Mouse (Mus musculus): Measurements from ENCODE around the gene Prune2. TPM values are rescaled to one million over a fixed set of nuclear protein-coding genes. Genes with fewer than 3 reads are reported as not detected.

Prune2 gene
- polyA plus RNA-seq, 1 experiment: 10.9 TPM

- H3K4me1 ChIP-seq (ENCODE audit: control insufficient read depth, insufficient read depth, low read length): no peaks in the 10 kb centered on the region
- no peaks in the 10 kb centered on the region for H3K9me3 ChIP-seq (replicated peaks; ENCODE audit: control insufficient read depth, insufficient read depth, low read length, poor library complexity, severe bottlenecking)
- TF ChIP-seq POLR2A (IDR thresholded peaks at IDR 0.05; ENCODE audit: insufficient read depth, low read length) (no peak), EP300 (IDR thresholded peaks at IDR 0.05; ENCODE audit: insufficient read depth, low read depth, low read length) (no peak), CTCF (IDR thresholded peaks at IDR 0.05; ENCODE audit: low read depth, low read length) (no peak)
- H3K4me3 ChIP-seq (ENCODE audit: low read depth, low read length): no peak overlapping the region
- no peaks in the 10 kb centered on the region; the same call in 1 of the 2 replicates for H3K36me3 ChIP-seq (ENCODE audit: control insufficient read depth, insufficient read depth, low read length, poor library complexity, severe bottlenecking)
- no peak overlapping the region for H3K27ac ChIP-seq (ENCODE audit: insufficient read depth, low read length)
- no peak overlapping the region for H3K9ac ChIP-seq (ENCODE audit: low read depth, poor library complexity, severe bottlenecking)
- no peaks in the 10 kb centered on the region for H3K27me3 ChIP-seq (ENCODE audit: control insufficient read depth, insufficient read depth, low read length, poor library complexity, severe bottlenecking)
Measured at GRCm38 (mm10) chr19:17180506-17180905, 224.6 kb downstream of the Prune2 start.

DNA sequence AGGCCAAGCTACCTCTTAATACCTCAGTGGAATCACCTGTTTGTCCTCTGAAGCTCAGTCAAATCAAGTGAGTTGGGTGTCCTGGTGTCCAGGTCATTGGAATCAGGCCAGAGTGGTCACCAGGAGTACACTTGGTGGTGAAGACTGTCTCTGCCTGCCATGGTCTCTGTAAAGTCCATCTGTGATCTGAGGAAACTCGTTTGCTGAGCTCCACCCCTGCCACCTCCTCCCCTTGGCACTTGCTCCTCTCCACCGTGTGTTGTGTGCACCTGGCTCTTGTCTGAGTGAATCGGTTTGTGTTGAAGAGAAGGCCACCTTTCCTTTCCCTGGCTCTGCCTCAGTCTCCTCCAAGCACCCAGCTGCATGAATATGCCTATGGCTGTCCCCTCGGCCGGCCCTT lies 238.8 kb downstream of the Prune2 start:
- no peak overlapping the region for H3K27ac ChIP-seq (ENCODE audit: insufficient read depth, low read length)
- H3K9ac ChIP-seq (ENCODE audit: low read depth, poor library complexity, severe bottlenecking): no peak overlapping the region
- H3K4me3 ChIP-seq (ENCODE audit: low read depth, low read length): no peak overlapping the region
- H3K36me3 ChIP-seq (ENCODE audit: control insufficient read depth, insufficient read depth, low read length, poor library complexity, severe bottlenecking): no peaks in the 10 kb centered on the region
- no peaks in the 10 kb centered on the region for H3K27me3 ChIP-seq (ENCODE audit: control insufficient read depth, insufficient read depth, low read length, poor library complexity, severe bottlenecking)
- no peaks in the 10 kb centered on the region for H3K9me3 ChIP-seq (replicated peaks; ENCODE audit: control insufficient read depth, insufficient read depth, low read length, poor library complexity, severe bottlenecking)
- no peaks in the 10 kb centered on the region for H3K4me1 ChIP-seq (ENCODE audit: control insufficient read depth, insufficient read depth, low read length)
- no peak for TF ChIP-seq POLR2A (IDR thresholded peaks at IDR 0.05; ENCODE audit: insufficient read depth, low read length)
- no peak for TF ChIP-seq CTCF (IDR thresholded peaks at IDR 0.05; ENCODE audit: low read depth, low read length)
- no peak for TF ChIP-seq EP300 (IDR thresholded peaks at IDR 0.05; ENCODE audit: insufficient read depth, low read depth, low read length)

- H3K9me3 ChIP-seq (replicated peaks; ENCODE audit: control insufficient read depth, insufficient read depth, low read length, poor library complexity, severe bottlenecking): no peaks in the 10 kb centered on the region
Measured at GRCm38 (mm10) chr19:17199059-17199458, 243.1 kb downstream of the Prune2 start.

GRCm38 (mm10) chr19:17207141-17207540 lies 251.2 kb downstream of the Prune2 start:
- Histone ChIP-seq H3K27me3 (ENCODE audit: control insufficient read depth, insufficient read depth, low read length, poor library complexity, severe bottlenecking) (no peaks in the 10 kb centered on the region), H3K27ac (ENCODE audit: insufficient read depth, low read length) (no peak overlapping the region), H3K4me3 (ENCODE audit: low read depth, low read length) (no peak overlapping the region), H3K9me3 (replicated peaks; ENCODE audit: control insufficient read depth, insufficient read depth, low read length, poor library complexity, severe bottlenecking) (no peaks in the 10 kb centered on the region), H3K36me3 (ENCODE audit: control insufficient read depth, insufficient read depth, low read length, poor library complexity, severe bottlenecking) (no peaks in the 10 kb centered on the region), H3K9ac (ENCODE audit: low read depth, poor library complexity, severe bottlenecking) (no peak overlapping the region), H3K4me1 (ENCODE audit: control insufficient read depth, insufficient read depth, low read length) (no peaks in the 10 kb centered on the region)
- TF ChIP-seq EP300 (IDR thresholded peaks at IDR 0.05; ENCODE audit: insufficient read depth, low read depth, low read length) (no peak), CTCF (IDR thresholded peaks at IDR 0.05; ENCODE audit: low read depth, low read length) (no peak), POLR2A (IDR thresholded peaks at IDR 0.05; ENCODE audit: insufficient read depth, low read length) (no peak)

More at GRCm38 (mm10) chr19:17199059-17199458, 243.1 kb downstream of the Prune2 start:
- Histone ChIP-seq H3K27ac (ENCODE audit: insufficient read depth, low read length) (no peak overlapping the region), H3K4me1 (ENCODE audit: control insufficient read depth, insufficient read depth, low read length) (no peaks in the 10 kb centered on the region), H3K4me3 (ENCODE audit: low read depth, low read length) (no peak overlapping the region), H3K27me3 (ENCODE audit: control insufficient read depth, insufficient read depth, low read length, poor library complexity, severe bottlenecking) (no peaks in the 10 kb centered on the region), H3K9ac (ENCODE audit: low read depth, poor library complexity, severe bottlenecking) (no peak overlapping the region), H3K36me3 (ENCODE audit: control insufficient read depth, insufficient read depth, low read length, poor library complexity, severe bottlenecking) (no peaks in the 10 kb centered on the region)
- no peak for TF ChIP-seq POLR2A (IDR thresholded peaks at IDR 0.05; ENCODE audit: insufficient read depth, low read length)
- no peak for TF ChIP-seq CTCF (IDR thresholded peaks at IDR 0.05; ENCODE audit: low read depth, low read length)
- TF ChIP-seq EP300 (IDR thresholded peaks at IDR 0.05; ENCODE audit: insufficient read depth, low read depth, low read length): no peak

DNA sequence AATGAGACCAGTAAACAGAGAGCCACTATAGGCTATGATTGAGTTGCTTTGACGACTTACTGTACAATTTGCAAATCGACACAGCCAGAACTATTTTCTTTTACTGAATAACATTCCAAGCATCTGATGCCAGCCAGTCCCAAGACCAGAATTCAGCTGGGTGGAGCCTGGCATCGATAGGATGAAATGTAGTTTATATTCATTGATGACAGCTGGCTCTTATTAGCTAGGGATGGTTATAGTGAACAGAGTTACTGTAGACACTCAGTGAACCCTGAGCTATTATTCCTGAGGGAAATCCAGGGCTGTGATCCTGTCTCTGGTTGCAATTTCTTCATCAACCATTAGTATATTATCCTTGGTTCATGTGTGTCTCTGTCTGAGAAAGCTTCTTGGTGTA lies 254.6 kb downstream of the Prune2 start:
- Histone ChIP-seq H3K27ac (ENCODE audit: insufficient read depth, low read length) (no peak overlapping the region), H3K36me3 (ENCODE audit: control insufficient read depth, insufficient read depth, low read length, poor library complexity, severe bottlenecking) (no peaks in the 10 kb centered on the region), H3K27me3 (ENCODE audit: control insufficient read depth, insufficient read depth, low read length, poor library complexity, severe bottlenecking) (no peaks in the 10 kb centered on the region), H3K4me1 (ENCODE audit: control insufficient read depth, insufficient read depth, low read length) (no peaks in the 10 kb centered on the region), H3K9ac (ENCODE audit: low read depth, poor library complexity, severe bottlenecking) (no peak overlapping the region), H3K4me3 (ENCODE audit: low read depth, low read length) (no peak overlapping the region), H3K9me3 (replicated peaks; ENCODE audit: control insufficient read depth, insufficient read depth, low read length, poor library complexity, severe bottlenecking) (no peaks in the 10 kb centered on the region)
- TF ChIP-seq CTCF (IDR thresholded peaks at IDR 0.05; ENCODE audit: low read depth, low read length): no peak
- TF ChIP-seq EP300 (IDR thresholded peaks at IDR 0.05; ENCODE audit: insufficient read depth, low read depth, low read length): no peak
- TF ChIP-seq POLR2A (IDR thresholded peaks at IDR 0.05; ENCODE audit: insufficient read depth, low read length): no peak

DNA sequence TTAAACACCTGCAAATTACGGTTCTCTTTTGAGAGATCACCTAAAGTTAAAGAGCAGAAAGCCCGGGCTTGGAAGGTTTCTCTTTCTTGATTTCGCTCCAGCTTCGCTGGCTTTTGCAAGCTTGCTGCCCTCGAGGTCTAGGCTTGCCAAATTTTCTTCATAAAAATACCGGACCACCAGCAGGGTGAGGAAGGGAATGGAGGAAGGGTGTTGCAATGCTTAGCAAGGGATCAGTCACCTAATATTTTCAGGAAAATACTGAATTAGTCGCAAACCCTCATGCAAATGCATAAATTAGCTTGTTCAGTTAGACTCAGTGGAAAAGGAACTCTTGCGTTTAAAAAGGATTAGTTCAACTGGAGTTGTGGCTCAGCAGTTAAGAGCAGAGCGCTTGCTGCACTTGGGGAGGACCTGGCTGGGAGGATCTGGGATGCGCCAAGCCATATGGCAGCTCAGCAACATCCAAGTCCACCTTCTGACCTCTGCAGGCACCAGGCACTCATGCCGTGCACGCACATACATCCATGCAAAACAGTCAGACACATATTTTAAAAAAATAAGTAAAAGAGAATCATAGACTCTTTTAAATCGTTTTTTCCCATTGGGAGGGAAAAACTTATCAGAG lies 259.1 kb downstream of the Prune2 start:
- Histone ChIP-seq H3K4me1 (ENCODE audit: control insufficient read depth, insufficient read depth, low read length) (no peaks in the 10 kb centered on the region), H3K36me3 (ENCODE audit: control insufficient read depth, insufficient read depth, low read length, poor library complexity, severe bottlenecking) (no peaks in the 10 kb centered on the region; the same call in 1 of the 2 replicates), H3K9me3 (replicated peaks; ENCODE audit: control insufficient read depth, insufficient read depth, low read length, poor library complexity, severe bottlenecking) (no peaks in the 10 kb centered on the region), H3K27me3 (ENCODE audit: control insufficient read depth, insufficient read depth, low read length, poor library complexity, severe bottlenecking) (no peaks in the 10 kb centered on the region), H3K9ac (ENCODE audit: low read depth, poor library complexity, severe bottlenecking) (no peak overlapping the region), H3K4me3 (ENCODE audit: low read depth, low read length) (no peak overlapping the region), H3K27ac (ENCODE audit: insufficient read depth, low read length) (no peak overlapping the region)
- no peak for TF ChIP-seq EP300 (IDR thresholded peaks at IDR 0.05; ENCODE audit: insufficient read depth, low read depth, low read length)
- no peak for TF ChIP-seq POLR2A (IDR thresholded peaks at IDR 0.05; ENCODE audit: insufficient read depth, low read length)
- no peak for TF ChIP-seq CTCF (IDR thresholded peaks at IDR 0.05; ENCODE audit: low read depth, low read length)
